Mouse (Mus musculus) liver, postnatal 0 days (tissue): ENCODE measurements at regions not wholly inside any gene's neighbourhood (a gene's known extent, or its start where the extent isn't known, plus 50 kb on each side); places are given as distances from the start of the nearest gene placed in this dataset.

Experiments
- ATAC-seq: fragments of 200-750 bp; cut with Nextera tagmentation; 2 replicates; pipeline ENCODE4 v1.8.0; 2017; ENCODE audit warnings: mild to moderate bottlenecking, moderate library complexity
- DNase-seq: peaks from one replicate; pipeline ENCODE4 v3.0.0-alpha.2; 2016
- H3K27ac ChIP-seq: fragments of 300-500 bp; sonication (generic); 2 replicates; pipeline ENCODE4 v1.5.1; 2014; ENCODE audit warnings: antibody characterized with exemption, moderate library complexity, mild to moderate bottlenecking, low read depth
- H3K27me3 ChIP-seq: fragments of 300-500 bp; sonication (generic); 2 replicates; pipeline ENCODE4 v1.6.1; 2014; ENCODE audit warnings: low read length, control low read depth, mixed read lengths; ENCODE audit not compliant: insufficient read depth
- H3K36me3 ChIP-seq: fragments of 300-500 bp; sonication (generic); replicated peaks from 2 replicates; pipeline ENCODE4 v1.6.1; 2014; ENCODE audit warnings: mild to moderate bottlenecking, control low read depth, low read length, moderate library complexity, mixed read lengths; ENCODE audit not compliant: insufficient read depth
- H3K4me1 ChIP-seq: fragments of 300-500 bp; sonication (generic); 2 replicates; pipeline ENCODE4 v1.6.1; 2014; ENCODE audit warnings: antibody characterized with exemption, mild to moderate bottlenecking, control low read depth; ENCODE audit not compliant: insufficient read depth
- H3K4me2 ChIP-seq: fragments of 300-500 bp; sonication (generic); 2 replicates; pipeline ENCODE4 v1.6.1; 2014; ENCODE audit warnings: low read depth, mild to moderate bottlenecking, low read length, moderate library complexity, mixed read lengths
- H3K4me3 ChIP-seq: fragments of 300-500 bp; sonication (generic); 2 replicates; pipeline ENCODE4 v1.5.1; 2014; ENCODE audit warnings: low read depth, low read length
- H3K9ac ChIP-seq: fragments of 300-500 bp; sonication (generic); replicated peaks from 2 replicates; pipeline ENCODE4 v1.6.1; 2014; ENCODE audit warnings: mild to moderate bottlenecking, moderate library complexity
- H3K9me3 ChIP-seq: fragments of 300-500 bp; sonication (generic); 2 replicates; pipeline ENCODE4 v1.6.1; 2016; ENCODE audit warnings: mild to moderate bottlenecking, control low read depth, low read length, mixed read lengths
- CTCF ChIP-seq: sonication (generic); IDR thresholded peaks from 2 replicates; pipeline ENCODE4 v1.5.1; 2016; ENCODE audit warnings: antibody characterized with exemption, low read depth
- EP300 ChIP-seq: IDR thresholded peaks from 2 replicates; pipeline ENCODE4 v1.6.1; 2016; ENCODE audit warnings: antibody characterized with exemption, low read depth, mild to moderate bottlenecking
- WGBS: fragments of 180-500 bp; shearing (Covaris S2); extraction: QIAGEN DNeasy Blood & Tissue Kit; methylation state at CpG from one replicate; pipeline ENCODE4 v1.1.7; 2014; ENCODE audit not compliant: insufficient replicate concordance; 5-methylcytosine and 5-hydroxymethylcytosine counted together

DNA sequence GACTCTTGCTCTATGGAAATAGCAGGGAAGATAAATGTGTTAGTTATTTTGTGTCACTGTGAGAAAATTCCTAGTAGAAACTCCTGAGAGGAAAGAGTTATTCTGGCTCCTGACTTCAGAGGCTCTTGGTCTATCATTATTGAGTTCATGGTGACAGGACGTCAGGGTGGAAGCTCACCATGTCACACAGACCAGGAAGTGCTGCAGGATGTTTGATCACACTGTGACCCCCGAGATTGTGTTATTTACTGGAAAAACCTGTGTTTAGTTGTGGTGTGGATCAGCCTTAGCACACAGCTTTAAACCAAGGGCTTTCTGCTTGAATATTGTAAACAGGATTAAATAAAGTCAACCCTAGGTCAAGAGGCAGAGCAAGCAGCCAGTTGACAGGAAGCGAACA lies 93.4 kb upstream of the Galnt15 start:
- Histone ChIP-seq H3K4me1 (peaks cover 4% of the 10 kb centered on the region; the same call in 1 of the 2 replicates), H3K27ac (no peak overlapping the region), H3K4me3 (no peak overlapping the region), H3K4me2 (no peak overlapping the region), H3K36me3 (no peaks in the 10 kb centered on the region), H3K9ac (no peak overlapping the region), H3K9me3 (no peaks in the 10 kb centered on the region), H3K27me3 (no peaks in the 10 kb centered on the region)
- ATAC-seq (no peak), DNase-seq (no peak)
- 41% methylated on average over 3 of the region's 3 CpGs for WGBS
- TF ChIP-seq CTCF (no peak), EP300 (no peak)

DNA sequence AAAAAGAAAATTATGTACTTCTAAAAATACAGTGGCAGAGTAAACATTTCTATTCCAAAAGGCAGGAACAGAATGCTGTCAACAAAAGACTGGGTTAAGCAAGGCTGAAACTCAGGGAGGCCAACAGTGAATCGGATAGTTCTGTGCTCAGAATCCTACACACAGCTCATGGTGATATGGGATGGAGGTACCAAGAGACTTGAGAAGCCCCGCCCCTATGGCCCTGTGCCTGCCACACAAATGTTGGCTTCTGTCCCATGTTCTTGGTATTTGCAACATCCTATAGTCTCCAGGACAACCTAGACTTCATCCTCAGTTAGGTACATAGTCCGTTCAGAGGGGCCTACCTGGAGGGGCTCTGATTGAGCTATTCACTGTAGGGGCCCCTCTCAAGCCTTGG lies 92.2 kb upstream of the Galnt15 start:
- Histone ChIP-seq H3K9ac (no peak overlapping the region), H3K4me1 (peaks cover 4% of the 10 kb centered on the region; the same call in 1 of the 2 replicates), H3K36me3 (no peaks in the 10 kb centered on the region), H3K9me3 (no peaks in the 10 kb centered on the region), H3K27me3 (no peaks in the 10 kb centered on the region), H3K27ac (no peak overlapping the region), H3K4me2 (no peak overlapping the region), H3K4me3 (no peak overlapping the region)
- ATAC-seq, result no peak
- TF ChIP-seq CTCF (no peak), EP300 (no peak)
- WGBS, result 70% methylated on average over 3 of the region's 3 CpGs
- DNase-seq, result no peak

DNA sequence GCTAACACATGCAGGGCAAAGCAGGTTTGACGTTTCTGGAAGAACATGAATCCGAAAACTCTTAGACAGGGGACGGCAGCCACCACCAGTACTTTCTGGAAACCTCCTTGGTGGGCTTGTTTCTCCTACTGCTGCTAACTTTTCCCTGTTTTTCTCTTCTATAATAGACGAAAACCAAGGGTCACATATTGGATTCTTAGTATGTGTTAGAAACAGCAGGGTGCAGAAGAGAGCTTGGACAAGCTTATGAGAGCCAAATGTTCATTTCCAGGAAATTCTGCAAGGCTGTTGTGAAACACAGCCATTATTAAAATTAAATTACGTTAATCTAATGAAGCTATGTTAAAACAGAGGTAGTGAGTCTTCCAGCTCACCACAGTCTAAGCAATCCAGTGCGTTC lies 87.9 kb upstream of the Galnt15 start:
- Histone ChIP-seq H3K27ac (no peak overlapping the region), H3K4me1 (no peaks in the 10 kb centered on the region), H3K9me3 (no peaks in the 10 kb centered on the region), H3K9ac (no peak overlapping the region), H3K4me2 (no peak overlapping the region), H3K36me3 (no peaks in the 10 kb centered on the region), H3K4me3 (no peak overlapping the region), H3K27me3 (no peaks in the 10 kb centered on the region)
- 79% methylated on average over 6 of the region's 6 CpGs for WGBS
- ATAC-seq (no peak), DNase-seq (no peak)
- TF ChIP-seq EP300 (no peak), CTCF (no peak)

DNA sequence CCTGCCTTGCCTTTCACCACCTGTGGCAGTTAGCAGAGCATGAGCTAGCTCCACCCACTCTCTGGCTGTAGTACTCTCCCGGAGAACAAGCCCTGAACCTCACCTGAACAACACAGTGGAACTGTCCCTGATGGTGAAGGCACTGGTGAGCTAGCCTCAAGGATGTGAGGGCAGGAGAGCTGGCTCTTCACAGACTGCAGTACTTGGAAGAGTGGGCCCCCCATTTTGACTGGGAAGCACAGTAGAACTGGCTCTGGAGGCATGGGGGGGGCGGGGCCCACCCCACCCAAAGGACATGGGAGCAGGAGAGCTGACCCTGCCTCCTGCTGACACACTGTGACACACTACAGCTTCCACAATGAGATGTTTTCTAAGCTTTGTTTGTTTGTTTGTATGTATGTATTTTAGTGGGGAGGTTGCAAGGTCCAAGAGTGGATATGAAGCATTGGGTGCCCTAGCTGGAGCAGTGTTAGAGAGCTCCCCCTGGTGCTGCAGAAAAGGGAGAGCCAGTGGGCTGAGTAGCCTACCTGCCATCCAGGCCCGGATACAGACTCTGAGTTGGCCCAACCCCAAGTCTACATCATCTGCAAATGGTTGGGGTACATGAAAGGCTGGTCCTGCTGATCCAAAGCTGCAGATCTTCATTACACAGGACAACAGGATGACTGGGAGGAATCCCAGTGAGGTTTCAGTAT lies 86.4 kb upstream of the Galnt15 start:
- H3K4me1 ChIP-seq, result no peaks in the 10 kb centered on the region
- no peak overlapping the region for H3K4me2 ChIP-seq
- ATAC-seq (peak; percentile 63; the same call in 1 of the 2 replicates), DNase-seq (no peak)
- no peak overlapping the region for H3K9ac ChIP-seq
- TF ChIP-seq CTCF, result peak; percentile 65
- TF ChIP-seq EP300, result no peak
- no peak overlapping the region for H3K27ac ChIP-seq
- no peaks in the 10 kb centered on the region for H3K36me3 ChIP-seq
- H3K27me3 ChIP-seq, result no peaks in the 10 kb centered on the region
- H3K9me3 ChIP-seq, result no peaks in the 10 kb centered on the region
- H3K4me3 ChIP-seq, result no peak overlapping the region
- 59% methylated on average over 3 of the region's 3 CpGs for whole genome bisulfite sequencing

DNA sequence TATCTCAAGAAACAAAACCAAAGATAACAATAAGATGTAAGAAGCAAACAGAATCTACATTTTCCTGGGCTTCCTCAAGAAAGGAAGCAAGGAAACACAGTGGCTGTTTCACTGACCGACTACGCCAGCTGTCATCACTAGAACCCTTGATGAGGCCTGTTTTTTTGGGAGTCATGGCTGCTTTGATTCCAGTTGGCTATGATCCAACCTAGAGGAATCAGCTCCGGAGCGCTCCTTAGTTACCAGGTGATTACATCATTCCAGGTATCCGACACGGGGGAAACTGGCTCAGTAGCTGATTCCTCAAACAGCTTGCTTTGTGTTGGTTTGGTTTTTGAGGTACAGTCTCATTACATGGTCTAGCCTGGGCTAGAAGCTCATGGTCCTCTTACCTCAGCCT lies 84.1 kb upstream of the Galnt15 start:
- 81% methylated on average over 6 of the region's 6 CpGs for WGBS
- H3K4me1 ChIP-seq, result no peaks in the 10 kb centered on the region
- no peaks in the 10 kb centered on the region for H3K36me3 ChIP-seq
- no peak overlapping the region for H3K9ac ChIP-seq
- ATAC-seq, result no peak
- TF ChIP-seq EP300 (no peak), CTCF (no peak)
- no peak overlapping the region for H3K4me3 ChIP-seq
- H3K27me3 ChIP-seq, result no peaks in the 10 kb centered on the region
- no peak overlapping the region for H3K27ac ChIP-seq
- H3K9me3 ChIP-seq, result no peaks in the 10 kb centered on the region
- no peak for DNase-seq
- H3K4me2 ChIP-seq, result no peak overlapping the region

DNA sequence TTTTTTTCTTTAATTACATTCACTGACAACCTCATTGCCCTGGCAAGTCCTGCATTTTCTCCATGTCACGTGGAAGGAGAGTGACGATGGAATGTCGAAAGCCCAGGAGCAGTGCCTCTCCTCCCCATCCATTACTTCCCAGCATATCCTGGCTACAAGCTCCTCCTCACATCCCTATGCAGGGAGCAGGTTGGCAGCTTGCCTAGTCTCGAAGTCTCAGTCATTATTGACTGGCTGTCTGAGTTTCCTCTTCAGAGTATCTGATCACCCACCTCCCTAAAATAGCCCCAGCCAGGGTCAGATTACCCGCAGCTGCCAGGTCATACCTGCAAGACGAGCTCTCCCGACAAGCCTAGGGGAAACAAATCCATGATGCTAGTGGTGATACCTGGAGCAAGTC lies 83.7 kb upstream of the Galnt15 start:
- no peak for ATAC-seq
- no peaks in the 10 kb centered on the region for H3K9me3 ChIP-seq
- no peak for TF ChIP-seq EP300
- no peak for TF ChIP-seq CTCF
- H3K27me3 ChIP-seq, result no peaks in the 10 kb centered on the region
- no peak for DNase-seq
- no peak overlapping the region for H3K9ac ChIP-seq
- H3K4me1 ChIP-seq, result no peaks in the 10 kb centered on the region
- H3K27ac ChIP-seq, result no peak overlapping the region
- H3K4me3 ChIP-seq, result no peak overlapping the region
- H3K36me3 ChIP-seq, result no peaks in the 10 kb centered on the region
- H3K4me2 ChIP-seq, result no peak overlapping the region
- 61% methylated on average over 7 of the region's 7 CpGs for WGBS

DNA sequence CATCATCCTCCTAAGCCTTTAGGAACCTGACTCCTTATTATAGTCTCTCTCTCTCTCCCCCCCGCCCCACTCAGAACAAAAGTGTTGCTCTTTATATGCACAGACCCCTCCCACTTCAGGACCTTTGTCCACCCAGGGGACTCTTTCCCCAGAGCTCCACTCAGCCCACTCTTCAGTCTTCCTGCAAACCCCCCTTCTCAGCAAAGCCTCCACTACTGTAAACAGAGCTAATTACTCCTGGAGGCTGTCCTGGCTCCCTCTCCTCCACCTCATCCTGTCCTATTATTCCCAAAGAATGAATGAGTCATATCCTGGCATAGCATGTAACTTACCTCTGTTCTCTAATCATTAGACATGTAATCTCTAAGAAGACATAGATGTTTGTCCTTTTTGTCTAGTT lies 82.8 kb upstream of the Galnt15 start:
- DNase-seq, result no peak

More for the DNA sequence above, 82.8 kb upstream of the Galnt15 start:
- WGBS, result 58% methylated on average over 1 of the region's 1 CpGs
- Histone ChIP-seq H3K4me2 (no peak overlapping the region), H3K4me1 (no peaks in the 10 kb centered on the region), H3K9ac (no peak overlapping the region), H3K4me3 (no peak overlapping the region), H3K27me3 (no peaks in the 10 kb centered on the region), H3K27ac (no peak overlapping the region), H3K36me3 (no peaks in the 10 kb centered on the region), H3K9me3 (no peaks in the 10 kb centered on the region)
- ATAC-seq, result no peak
- no peak for TF ChIP-seq EP300
- no peak for TF ChIP-seq CTCF
